Mouse (Mus musculus) heart, adult 2 months (tissue): ENCODE data around the gene Tigd3.

Experiments
- CTCF ChIP-seq: fragments of 200-600 bp; IDR thresholded peaks from 2 replicates; pipeline ENCODE4 v1.8.1; 2022; ENCODE audit warnings: antibody characterized with exemption, mild to moderate bottlenecking, moderate library complexity
- EP300 ChIP-seq: fragments of 200-500 bp; IDR thresholded peaks from 2 replicates; pipeline ENCODE4 v1.6.1; 2011; ENCODE audit warnings: low read depth, low read length, control low read depth; ENCODE audit not compliant: insufficient read depth
- POLR2A ChIP-seq: fragments of 200-500 bp; IDR thresholded peaks from 2 replicates; pipeline ENCODE4 v1.6.1; 2011; ENCODE audit warnings: mild to moderate bottlenecking, low read depth, low read length, control low read depth; ENCODE audit not compliant: insufficient read depth

- TF ChIP-seq POLR2A, result no peak
- TF ChIP-seq EP300, result no peak
- no peak for TF ChIP-seq CTCF
These were observed 22.7 kb downstream of the Tigd3 start for GRCm38 (mm10) chr19:5871273-5871672.
